Mouse (Mus musculus) layer of hippocampus, adult 11-12 months (tissue): ENCODE measurements around the gene Hnrnpf.
"Not testable (repeated sequence)": the region's sequence is repeated elsewhere in the genome, so short reads cannot be mapped to it uniquely, and the experiment has no call there.

ENCODE experiments used
- DNase-seq: peaks from one replicate; pipeline ENCODE4 v3.0.0; 2022; ENCODE audit warnings: low spot score

Gene Hnrnpf

GRCm38 (mm10) chr6:117900126-117901080 lies at the start of gene Hnrnpf:
Gene Hnrnpf (plus strand): TSS chr6:117900324.
- DNase-seq: peak; percentile 59

- no peak for DNase-seq
Observed at GRCm38 (mm10) chr6:117851747-117852146, 48.4 kb upstream of the Hnrnpf start.

- DNase-seq: no peak
Observed at GRCm38 (mm10) chr6:117857990-117858389, 42.1 kb upstream of the Hnrnpf start.

GRCm38 (mm10) chr6:117861848-117862247 lies 38.3 kb upstream of the Hnrnpf start, which contains the start of gene Zfp239:
Gene Zfp239 (plus strand): TSS chr6:117862100.
- DNase-seq: no peak

GRCm38 (mm10) chr6:117862465-117862864 lies 37.7 kb upstream of the Hnrnpf start:
- no peak for DNase-seq

- DNase-seq: peak; percentile 68
Observed at GRCm38 (mm10) chr6:117862899-117863620, 37.1 kb upstream of the Hnrnpf start.

- DNase-seq: no peak
Observed at GRCm38 (mm10) chr6:117863751-117864150, 36.4 kb upstream of the Hnrnpf start.

- no peak for DNase-seq
Observed at GRCm38 (mm10) chr6:117868187-117868586, 31.9 kb upstream of the Hnrnpf start.

- no peak for DNase-seq
Observed at GRCm38 (mm10) chr6:117871034-117871433, 29.1 kb upstream of the Hnrnpf start.

GRCm38 (mm10) chr6:117873450-117873849 lies 26.7 kb upstream of the Hnrnpf start:
- DNase-seq: not testable (repeated sequence)

- DNase-seq: no peak
Observed at GRCm38 (mm10) chr6:117874621-117875281, 25.4 kb upstream of the Hnrnpf start.

- DNase-seq: peak; percentile 92
Observed at GRCm38 (mm10) chr6:117878700-117879407, 21.3 kb upstream of the Hnrnpf start.

GRCm38 (mm10) chr6:117879408-117880115 lies 20.6 kb upstream of the Hnrnpf start:
- DNase-seq: peak; percentile 99

- no peak for DNase-seq
Observed at GRCm38 (mm10) chr6:117880394-117880838, 19.7 kb upstream of the Hnrnpf start.

GRCm38 (mm10) chr6:117881229-117881628 lies 18.9 kb upstream of the Hnrnpf start:
- DNase-seq: no peak

- DNase-seq: no peak
Observed at GRCm38 (mm10) chr6:117881997-117882396, 18.1 kb upstream of the Hnrnpf start.

GRCm38 (mm10) chr6:117885943-117886342 lies 14.2 kb upstream of the Hnrnpf start:
- no peak for DNase-seq

- no peak for DNase-seq
Observed at GRCm38 (mm10) chr6:117888032-117888431, 12.1 kb upstream of the Hnrnpf start.

- DNase-seq: no peak
Observed at GRCm38 (mm10) chr6:117888642-117889096, 11.5 kb upstream of the Hnrnpf start.

GRCm38 (mm10) chr6:117890257-117890656 lies 9.9 kb upstream of the Hnrnpf start:
- no peak for DNase-seq
